Mouse (Mus musculus): ENCODE measurements around the gene Hspb7. TPM values are rescaled to one million over a fixed set of nuclear protein-coding genes. Genes with fewer than 3 reads are reported as not detected.

The Hspb7 gene
- total and polyA plus RNA-seq, 3 experiments = not detected

- H3K27me3 ChIP-seq (ENCODE audit: control insufficient read depth in 1 of 2, insufficient read depth in 2 of 2, low read length in 2 of 2) = peaks cover 0 to 1% of the 10 kb centered on the region in 2 experiments; a peak in 3 of 4 replicates
- no peaks in the 10 kb centered on the region for H3K36me3 ChIP-seq (ENCODE audit: control insufficient read depth in 1 of 2, insufficient read depth in 2 of 2, low read length in 2 of 2)
- no peak overlapping the region for H3K4me3 ChIP-seq (ENCODE audit: control insufficient read depth in 1 of 2, insufficient read depth in 1 of 2, low read depth in 2 of 2, low read length in 2 of 2)
- no peaks in the 10 kb centered on the region for H3K9me3 ChIP-seq (replicated peaks; ENCODE audit: insufficient read depth, low read length)
- no peak for DNase-seq (ENCODE audit: low read depth, low spot score)
- H3K4me1 ChIP-seq (ENCODE audit: control insufficient read depth in 1 of 2, insufficient read depth in 2 of 2, low read length in 2 of 2) = no peaks in the 10 kb centered on the region
- H3K79me2 ChIP-seq (ENCODE audit: control insufficient read depth, insufficient read depth, low read length, poor library complexity) = no peaks in the 10 kb centered on the region
- TF ChIP-seq JUND (IDR thresholded peaks at IDR 0.05; ENCODE audit: low read depth, low read length) = no peak
- no peak for TF ChIP-seq E2F4 (IDR thresholded peaks at IDR 0.05; ENCODE audit: borderline replicate concordance, low read depth, low read length)
- TF ChIP-seq NRF1 (IDR thresholded peaks at IDR 0.05; ENCODE audit: insufficient read depth, low read depth, low read length, poor library complexity, severe bottlenecking) = no peak
- no peak for TF ChIP-seq MAZ (IDR thresholded peaks at IDR 0.05; ENCODE audit: low read depth, low read length)
- H3K27ac ChIP-seq (ENCODE audit: control insufficient read depth, low read depth, low read length) = no peak overlapping the region
- H3K9ac ChIP-seq (ENCODE audit: control insufficient read depth, low read depth, low read length, poor library complexity, severe bottlenecking) = no peak overlapping the region
Observed at GRCm38 (mm10) chr4:141419398-141420191, 984 bp upstream of the Hspb7 start.

GRCm38 (mm10) chr4:141420886-141421285 is 307 bp downstream of the Hspb7 start:
- Histone ChIP-seq H3K9me3 (replicated peaks; ENCODE audit: insufficient read depth, low read length) (no peaks in the 10 kb centered on the region), H3K4me1 (ENCODE audit: control insufficient read depth in 1 of 2, insufficient read depth in 2 of 2, low read length in 2 of 2) (no peaks in the 10 kb centered on the region), H3K79me2 (ENCODE audit: control insufficient read depth, insufficient read depth, low read length, poor library complexity) (no peaks in the 10 kb centered on the region), H3K4me3 (ENCODE audit: control insufficient read depth in 1 of 2, insufficient read depth in 1 of 2, low read depth in 2 of 2, low read length in 2 of 2) (no peak overlapping the region), H3K27ac (ENCODE audit: control insufficient read depth, low read depth, low read length) (no peak overlapping the region), H3K36me3 (ENCODE audit: control insufficient read depth in 1 of 2, insufficient read depth in 2 of 2, low read length in 2 of 2) (no peaks in the 10 kb centered on the region), H3K9ac (ENCODE audit: control insufficient read depth, low read depth, low read length, poor library complexity, severe bottlenecking) (no peak overlapping the region), H3K27me3 (ENCODE audit: control insufficient read depth in 1 of 2, insufficient read depth in 2 of 2, low read length in 2 of 2) (peaks cover 0 to 1% of the 10 kb centered on the region in 2 experiments; a peak in 2 of 4 replicates)
- TF ChIP-seq KAT2A (conservative IDR thresholded peaks at IDR 0.05; ENCODE audit: low read depth, low read length) (no peak), TCF12 (IDR thresholded peaks at IDR 0.05; ENCODE audit: low read depth, low read length) (no peak), POLR2A (IDR thresholded peaks at IDR 0.05; ENCODE audit: control insufficient read depth in 1 of 2, insufficient read depth in 1 of 2, low read depth in 1 of 2, low read length in 2 of 2, poor library complexity in 1 of 2) (no peak), SMC3 (IDR thresholded peaks at IDR 0.05; ENCODE audit: low read depth, low read length) (no peak), MYC (IDR thresholded peaks at IDR 0.05; ENCODE audit: low read depth, low read length) (no peak), ETS1 (IDR thresholded peaks at IDR 0.05; ENCODE audit: low read depth, low read length) (no peak), MEF2A (IDR thresholded peaks at IDR 0.05; ENCODE audit: extremely low read depth, insufficient replicate concordance, low read depth, low read length, poor library complexity, severe bottlenecking) (no peak), ZMIZ1 (IDR thresholded peaks at IDR 0.05; ENCODE audit: low read depth, low read length) (no peak), E2F4 (IDR thresholded peaks at IDR 0.05; ENCODE audit: borderline replicate concordance, low read depth, low read length) (no peak), ELF1 (IDR thresholded peaks at IDR 0.05; ENCODE audit: low read depth, low read length) (no peak), HCFC1 (IDR thresholded peaks at IDR 0.05; ENCODE audit: low read depth, low read length) (no peak), MAFK (IDR thresholded peaks at IDR 0.05; ENCODE audit: borderline replicate concordance, low read depth, low read length) (no peak), EP300 (IDR thresholded peaks at IDR 0.05; ENCODE audit: low read depth in 1 of 2, low read length in 2 of 2) (no peak)
- no peak for DNase-seq (ENCODE audit: low read depth, low spot score)

Data from MEL (cell line).